Mouse (Mus musculus) common myeloid progenitor, adult 5-6 weeks (primary cell): ENCODE measurements at regions not wholly inside any gene's neighbourhood (a gene's known extent, or its start where the extent isn't known, plus 50 kb on each side); places are given as distances from the start of the nearest gene placed in this dataset.

Experiments
- ATAC-seq: replicated peaks from 2 replicates; pipeline ENCODE4 v1.8.0; 2016; ENCODE audit warnings: low read depth, mild to moderate bottlenecking, moderate TSS enrichment, inconsistent platforms; ENCODE audit not compliant: poor library complexity, severe bottlenecking

DNA sequence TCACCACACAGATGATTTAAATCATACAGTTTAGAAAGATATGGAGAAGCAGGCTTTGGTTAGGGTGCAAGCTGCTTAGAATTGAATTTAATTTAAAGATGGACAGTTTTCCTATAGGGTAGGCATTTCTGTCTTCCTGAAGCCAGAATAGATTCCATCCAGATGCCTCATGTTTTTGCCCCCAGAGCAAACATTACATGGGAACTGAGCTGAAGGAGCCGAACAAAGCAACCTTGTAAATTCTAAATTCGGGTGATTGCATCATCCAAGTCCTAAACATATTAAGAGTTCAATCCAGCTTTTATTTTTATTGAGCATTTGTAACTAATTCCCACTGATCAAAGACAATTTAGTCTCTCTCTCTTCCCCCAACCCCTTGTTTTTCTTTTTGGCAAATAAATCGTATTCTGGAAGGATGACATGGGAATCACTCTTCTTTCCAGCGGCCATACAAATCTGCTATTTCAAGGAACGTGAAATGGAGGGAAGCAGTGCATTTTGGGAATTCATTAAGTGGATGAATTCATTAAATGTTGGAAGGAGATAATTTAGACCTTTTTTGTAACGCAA is 884.1 kb downstream of the Slc4a3 start:
- ATAC-seq, result no peak

DNA sequence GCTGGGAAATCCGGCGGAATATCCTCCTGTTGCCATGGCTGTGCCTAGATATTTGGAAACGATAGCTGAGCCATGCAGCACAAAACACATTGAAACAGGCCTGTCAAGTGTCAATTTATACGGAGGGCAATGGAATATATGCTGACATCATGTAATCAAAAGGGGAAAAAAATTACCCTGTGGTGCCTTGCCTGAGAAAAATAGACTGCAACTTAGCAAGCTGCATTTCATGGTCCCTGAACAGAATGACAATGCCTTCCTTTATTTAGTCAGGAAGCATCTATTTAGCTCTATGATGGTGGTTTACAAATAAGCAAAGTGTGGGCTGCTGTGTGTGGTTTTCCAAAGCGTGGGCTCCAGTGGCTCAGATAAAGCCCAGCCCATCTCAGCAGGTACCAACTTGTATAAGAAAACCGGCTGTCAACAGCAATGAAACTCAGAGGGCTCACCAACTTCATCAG is 887.4 kb downstream of the Slc4a3 start:
- no peak for ATAC-seq

GRCm38 (mm10) chr1:76450539-76451214 is 904.6 kb downstream of the Slc4a3 start:
- no peak for ATAC-seq

- ATAC-seq, result no peak
Measured at GRCm38 (mm10) chr1:76453160-76453710, 907.2 kb downstream of the Slc4a3 start.

- ATAC-seq, result no peak
Measured at GRCm38 (mm10) chr1:76466562-76466961, 920.5 kb downstream of the Slc4a3 start.

DNA sequence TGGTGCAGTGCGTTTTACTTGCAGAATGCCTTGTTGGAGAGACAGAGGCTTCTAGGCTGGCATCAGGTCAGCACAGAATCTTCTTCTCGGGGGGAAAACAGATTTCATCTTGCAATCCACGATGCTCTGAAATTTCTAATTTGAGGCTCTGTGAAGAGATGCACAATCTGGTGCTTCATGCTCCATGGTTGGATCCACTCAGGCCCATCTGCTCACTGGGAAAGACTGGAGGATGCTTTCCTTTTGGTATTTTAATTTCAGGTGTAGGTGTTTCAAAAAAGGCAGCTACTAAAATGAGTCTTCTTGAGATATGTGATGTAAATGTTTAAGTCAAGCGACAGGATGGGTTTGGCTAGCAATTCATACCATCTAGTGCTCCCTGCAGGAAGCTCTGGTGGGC is 938.1 kb downstream of the Slc4a3 start:
- ATAC-seq, result no peak

DNA sequence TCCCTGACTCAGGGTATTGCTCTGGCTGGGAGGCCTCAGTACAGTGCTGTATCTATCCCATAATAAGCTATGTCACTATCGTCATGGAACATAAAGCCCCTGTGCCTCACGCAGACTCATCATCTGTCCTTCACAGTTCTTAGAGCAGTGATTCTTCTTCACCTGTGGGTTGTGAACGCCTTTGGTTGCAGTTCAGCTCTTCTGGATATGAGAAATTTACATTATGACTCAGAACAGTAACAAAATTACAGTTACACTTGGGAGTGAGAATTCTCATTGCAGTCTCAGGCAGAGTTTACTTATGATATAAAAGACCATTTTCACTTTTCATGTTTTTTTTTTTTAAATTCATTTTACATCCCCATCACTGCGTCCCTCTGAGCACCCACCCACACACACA is 941.4 kb downstream of the Slc4a3 start:
- no peak for ATAC-seq

DNA sequence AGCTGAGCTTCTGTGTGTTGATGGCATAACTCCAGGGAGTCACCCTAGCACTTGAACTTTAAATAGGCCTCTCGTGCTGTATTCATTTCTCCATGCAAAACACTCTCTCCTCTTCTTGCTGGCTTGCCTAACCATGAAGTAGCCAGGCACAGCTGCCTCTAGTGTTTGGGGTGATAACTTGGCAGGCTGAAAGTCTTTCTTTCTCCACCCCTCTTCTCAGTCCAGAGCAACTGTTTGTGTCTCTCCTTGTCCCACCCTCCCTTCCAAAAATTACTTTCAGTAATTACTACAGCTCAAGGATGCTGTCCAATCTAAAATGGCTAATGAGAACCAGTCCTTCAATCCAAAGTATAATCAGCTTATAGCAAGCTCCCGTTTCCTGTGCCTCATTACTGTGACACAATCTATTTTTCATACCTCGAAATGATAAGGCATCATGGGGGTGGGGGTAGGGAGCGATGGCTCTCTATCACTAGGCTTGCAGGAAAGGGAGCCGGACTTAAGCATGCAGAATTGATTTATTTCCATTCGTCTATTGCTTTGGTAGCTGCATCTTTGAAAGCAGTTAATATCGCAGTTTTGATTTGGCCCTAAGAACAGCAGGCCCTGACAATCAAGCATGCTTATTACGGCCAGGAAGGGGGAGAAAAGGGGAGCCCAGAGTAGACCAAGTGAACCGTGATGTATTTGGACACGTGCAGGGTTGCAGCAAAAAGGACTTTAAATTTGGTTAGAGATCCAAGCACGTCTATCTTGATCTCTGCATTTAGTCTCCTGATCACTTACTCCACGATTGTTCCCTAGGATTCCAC is 943.8 kb downstream of the Slc4a3 start:
- ATAC-seq, result no peak

DNA sequence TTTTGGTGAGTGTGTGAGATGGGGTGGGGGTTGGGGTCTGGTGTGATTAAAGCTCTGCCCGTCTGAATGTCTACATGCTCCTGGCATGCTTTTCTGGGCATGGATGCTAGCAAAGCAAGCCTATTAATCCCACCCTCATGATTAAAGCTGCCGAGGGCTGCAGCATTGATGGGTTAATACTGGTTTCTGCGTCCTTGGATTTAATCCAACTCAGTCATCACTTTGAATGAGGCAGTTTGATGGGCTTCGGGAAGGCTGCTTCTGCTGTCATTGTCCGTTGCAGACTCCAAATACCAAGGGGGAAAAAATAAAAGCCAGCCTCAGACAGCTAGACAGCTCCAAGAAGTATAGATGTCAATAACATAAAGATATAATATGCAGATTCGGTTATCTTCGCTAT is 944.7 kb downstream of the Slc4a3 start:
- ATAC-seq, result no peak

GRCm38 (mm10) chr1:76491187-76491586 is 945.1 kb downstream of the Slc4a3 start:
- ATAC-seq, result no peak

DNA sequence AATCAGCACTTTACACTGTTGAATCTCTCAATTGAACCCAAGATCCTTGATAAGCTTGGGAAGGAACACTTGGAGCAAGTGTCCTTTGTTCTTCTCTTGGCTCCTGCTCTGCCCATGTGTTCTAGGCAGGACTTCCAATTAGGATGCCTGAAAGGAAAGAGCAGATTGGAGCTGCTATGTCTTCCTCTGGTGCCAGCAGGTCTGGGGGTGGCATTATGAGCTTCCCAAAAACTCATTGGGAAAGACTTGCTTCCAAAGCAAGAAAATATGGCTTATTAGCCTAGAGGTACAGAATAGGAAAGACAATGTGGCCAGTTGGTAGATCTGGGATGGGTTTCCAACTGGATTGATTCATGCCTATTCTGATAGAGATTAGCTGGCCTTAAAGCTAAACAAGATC is 959.1 kb downstream of the Slc4a3 start:
- no peak for ATAC-seq

DNA sequence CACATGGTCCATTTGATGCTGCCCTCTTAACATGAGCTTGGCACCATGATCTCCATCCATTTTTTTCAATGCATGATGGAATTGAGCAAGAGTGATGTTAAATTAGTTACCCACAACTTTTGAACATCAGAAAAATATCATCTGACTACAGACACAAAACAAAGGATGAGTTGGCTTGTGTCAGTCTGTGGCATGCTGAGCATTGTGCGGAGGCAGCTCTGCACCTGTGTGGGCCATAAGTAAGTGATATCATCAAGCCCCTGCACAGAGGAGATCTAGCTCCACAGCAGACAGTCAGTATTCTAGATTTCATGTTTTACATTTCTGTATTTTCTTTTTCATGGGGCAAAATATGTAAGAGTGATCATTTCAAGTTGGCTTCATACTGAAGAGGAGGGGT is 962.8 kb downstream of the Slc4a3 start:
- ATAC-seq, result no peak

DNA sequence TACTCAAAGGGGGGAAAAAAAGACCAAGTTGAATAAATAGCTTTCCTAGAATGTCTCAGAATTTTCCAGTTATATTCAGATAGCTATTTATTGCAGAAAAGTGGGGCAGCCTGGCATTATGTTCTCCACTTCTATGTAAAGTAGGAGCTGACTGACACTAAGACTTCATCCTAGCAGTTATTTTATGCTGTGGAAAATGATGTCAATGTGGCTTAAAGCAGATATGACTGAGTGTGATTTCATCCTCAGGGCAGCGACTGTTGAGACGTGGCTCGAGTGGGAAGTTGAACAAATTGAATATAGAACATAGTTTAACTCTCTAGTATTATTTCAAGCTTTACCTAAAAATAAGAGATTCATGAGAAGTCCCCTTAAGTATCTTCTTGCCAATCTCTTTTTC is 963.4 kb downstream of the Slc4a3 start:
- ATAC-seq, result no peak

DNA sequence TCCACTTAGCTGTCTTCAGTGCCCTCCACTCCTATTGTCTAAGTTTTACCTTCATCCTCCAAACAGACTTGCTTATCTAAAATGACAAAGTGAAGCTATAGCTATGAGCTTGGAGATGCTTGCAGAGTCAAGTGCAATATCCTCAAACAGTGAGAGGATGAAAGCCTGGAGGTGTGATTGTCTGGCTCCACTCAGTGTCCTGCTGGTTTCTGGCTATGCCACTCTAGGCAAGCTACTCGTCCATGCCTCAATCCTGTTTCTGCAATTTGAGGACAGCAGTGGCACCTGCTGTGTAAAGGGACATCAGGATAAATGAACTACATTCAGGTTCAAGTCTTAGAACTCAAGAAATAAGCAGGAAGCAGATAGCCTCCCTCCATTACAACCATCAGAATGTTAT is 966.1 kb downstream of the Slc4a3 start:
- no peak for ATAC-seq

- ATAC-seq, result no peak
Measured at GRCm38 (mm10) chr1:76513490-76513889, 967.4 kb downstream of the Slc4a3 start.

DNA sequence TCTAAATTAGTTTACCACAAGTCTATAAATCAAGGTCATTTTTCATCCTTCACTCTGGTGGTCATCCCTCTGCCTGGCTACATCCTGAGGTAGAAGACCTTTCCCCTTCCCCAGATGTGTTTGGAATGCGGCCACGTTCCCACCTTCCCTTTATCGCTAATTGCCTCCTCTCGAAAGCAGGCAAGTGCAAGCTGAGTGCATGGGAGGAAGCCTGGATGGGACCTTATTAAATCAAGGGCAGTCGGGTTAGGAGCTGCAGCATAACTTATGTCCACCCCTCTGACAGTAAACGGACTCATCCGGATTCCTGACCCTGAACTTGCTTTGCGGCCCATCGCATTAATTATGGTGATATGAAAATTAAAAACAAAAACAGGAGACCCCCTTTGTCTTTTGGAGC is 983.5 kb downstream of the Slc4a3 start:
- no peak for ATAC-seq

- ATAC-seq, result no peak
Measured at GRCm38 (mm10) chr1:76530342-76530741, 984.3 kb downstream of the Slc4a3 start.

GRCm38 (mm10) chr1:76535522-76535956 is 979.3 kb downstream of the Epha4 start:
- no peak for ATAC-seq

- ATAC-seq, result peak; percentile 94
Measured at GRCm38 (mm10) chr1:76540529-76540928, 974.4 kb downstream of the Epha4 start.

GRCm38 (mm10) chr1:76550876-76551275 is 964.0 kb downstream of the Epha4 start:
- ATAC-seq, result peak; percentile 68

GRCm38 (mm10) chr1:76559441-76559840 is 955.4 kb downstream of the Epha4 start:
- ATAC-seq, result no peak
